Mouse (Mus musculus): Measurements from ENCODE around the gene Stard3. TPM values are rescaled to one million over a fixed set of nuclear protein-coding genes. Genes with fewer than 3 reads are reported as not detected.

The Stard3 gene
- polyA plus RNA-seq, 1 experiment from 2014 or later = 37.2 TPM

- Histone ChIP-seq H3K27ac (replicated peaks) (no peak overlapping the region), H3K36me3 (no peaks in the 10 kb centered on the region), H3K27me3 (replicated peaks) (peaks cover 100% of the 10 kb centered on the region), H3K4me3 (no peak overlapping the region), H3K4me2 (no peak overlapping the region), H3K9me3 (no peaks in the 10 kb centered on the region), H3K9ac (no peak overlapping the region), H3K4me1 (peaks cover 4% of the 10 kb centered on the region)
- ATAC-seq (ENCODE audit: extremely low read depth, insufficient number of reproducible peaks, low FRiP score, low TSS enrichment) = no peak
- 15% methylated on average over 1 of the region's 1 CpGs for whole genome bisulfite sequencing
Measured at GRCm38 (mm10) chr11:98322159-98322558, 36.0 kb upstream of the Stard3 start.

- peaks cover 100% of the 10 kb centered on the region for H3K27me3 ChIP-seq (replicated peaks)
- H3K27ac ChIP-seq (replicated peaks) = no peak overlapping the region
- no peaks in the 10 kb centered on the region for H3K9me3 ChIP-seq
- H3K4me1 ChIP-seq = peaks cover 16% of the 10 kb centered on the region
- no peak overlapping the region for H3K9ac ChIP-seq
- no peak overlapping the region for H3K4me3 ChIP-seq
- no peak for ATAC-seq (ENCODE audit: extremely low read depth, insufficient number of reproducible peaks, low FRiP score, low TSS enrichment)
- WGBS = 4% methylated on average over 10 of the region's 10 CpGs
- no peaks in the 10 kb centered on the region for H3K36me3 ChIP-seq
- no peak overlapping the region for H3K4me2 ChIP-seq
Measured at GRCm38 (mm10) chr11:98323136-98323866, 34.9 kb upstream of the Stard3 start.

GRCm38 (mm10) chr11:98323933-98324332 lies 34.2 kb upstream of the Stard3 start:
- Histone ChIP-seq H3K27me3 (replicated peaks) (peaks cover 100% of the 10 kb centered on the region), H3K27ac (replicated peaks) (no peak overlapping the region), H3K9ac (no peak overlapping the region), H3K4me2 (no peak overlapping the region), H3K36me3 (no peaks in the 10 kb centered on the region), H3K9me3 (no peaks in the 10 kb centered on the region), H3K4me3 (no peak overlapping the region), H3K4me1 (peaks cover 21% of the 10 kb centered on the region)
- ATAC-seq (ENCODE audit: extremely low read depth, insufficient number of reproducible peaks, low FRiP score, low TSS enrichment) = no peak
- WGBS = 2% methylated on average over 9 of the region's 9 CpGs

- Histone ChIP-seq H3K27ac (replicated peaks) (no peak overlapping the region), H3K9me3 (no peaks in the 10 kb centered on the region), H3K4me1 (peaks cover 21% of the 10 kb centered on the region), H3K27me3 (replicated peaks) (peaks cover 100% of the 10 kb centered on the region), H3K36me3 (no peaks in the 10 kb centered on the region), H3K4me3 (no peak overlapping the region), H3K4me2 (no peak overlapping the region), H3K9ac (no peak overlapping the region)
- ATAC-seq (ENCODE audit: extremely low read depth, insufficient number of reproducible peaks, low FRiP score, low TSS enrichment) = no peak
- 10% methylated on average over 14 of the region's 14 CpGs for WGBS
Measured at GRCm38 (mm10) chr11:98325191-98325820, 32.9 kb upstream of the Stard3 start.

GRCm38 (mm10) chr11:98325821-98326218 lies 32.3 kb upstream of the Stard3 start:
- Histone ChIP-seq H3K9me3 (no peaks in the 10 kb centered on the region), H3K27ac (replicated peaks) (no peak overlapping the region), H3K4me2 (no peak overlapping the region), H3K36me3 (no peaks in the 10 kb centered on the region), H3K4me1 (peaks cover 21% of the 10 kb centered on the region), H3K4me3 (no peak overlapping the region), H3K9ac (no peak overlapping the region), H3K27me3 (replicated peaks) (peaks cover 100% of the 10 kb centered on the region)
- WGBS = 2% methylated on average over 22 of the region's 22 CpGs
- no peak for ATAC-seq (ENCODE audit: extremely low read depth, insufficient number of reproducible peaks, low FRiP score, low TSS enrichment)

GRCm38 (mm10) chr11:98326741-98327135 lies 31.4 kb upstream of the Stard3 start:
- under 1% methylated on average over 19 of the region's 19 CpGs for WGBS
- Histone ChIP-seq H3K27me3 (replicated peaks) (peaks cover 100% of the 10 kb centered on the region), H3K4me1 (peaks cover 21% of the 10 kb centered on the region), H3K4me3 (peak overlapping the region; percentile 44), H3K36me3 (no peaks in the 10 kb centered on the region), H3K9me3 (no peaks in the 10 kb centered on the region), H3K27ac (replicated peaks) (no peak overlapping the region), H3K9ac (no peak overlapping the region), H3K4me2 (peak overlapping the region; percentile 64)
- no peak for ATAC-seq (ENCODE audit: extremely low read depth, insufficient number of reproducible peaks, low FRiP score, low TSS enrichment)

- under 1% methylated on average over 97 of the region's 97 CpGs for whole genome bisulfite sequencing
- no peak overlapping the region for H3K27ac ChIP-seq (replicated peaks)
- no peak overlapping the region for H3K9ac ChIP-seq
- no peaks in the 10 kb centered on the region for H3K36me3 ChIP-seq
- peak overlapping the region; percentile 64 for H3K4me2 ChIP-seq
- H3K27me3 ChIP-seq (replicated peaks) = peaks cover 100% of the 10 kb centered on the region
- peak overlapping the region; percentile 44 for H3K4me3 ChIP-seq
- peaks cover 21% of the 10 kb centered on the region for H3K4me1 ChIP-seq
- ATAC-seq (ENCODE audit: extremely low read depth, insufficient number of reproducible peaks, low FRiP score, low TSS enrichment) = no peak
- no peaks in the 10 kb centered on the region; the same call in 1 of the 2 replicates for H3K9me3 ChIP-seq
Measured at GRCm38 (mm10) chr11:98327136-98328030, 30.8 kb upstream of the Stard3 start.

- Histone ChIP-seq H3K4me3 (peak overlapping the region; percentile 44), H3K9me3 (no peaks in the 10 kb centered on the region; the same call in 1 of the 2 replicates), H3K27me3 (replicated peaks) (peaks cover 100% of the 10 kb centered on the region), H3K9ac (peak overlapping the region; percentile 47; the same call in 1 of the 2 replicates), H3K27ac (replicated peaks) (no peak overlapping the region), H3K36me3 (no peaks in the 10 kb centered on the region), H3K4me1 (peaks cover 21% of the 10 kb centered on the region), H3K4me2 (peak overlapping the region; percentile 64)
- ATAC-seq (ENCODE audit: extremely low read depth, insufficient number of reproducible peaks, low FRiP score, low TSS enrichment) = no peak
- 0% methylated on average over 22 of the region's 35 CpGs for WGBS
Measured at GRCm38 (mm10) chr11:98328031-98328370, 30.2 kb upstream of the Stard3 start.

- H3K27ac ChIP-seq (replicated peaks) = no peak overlapping the region
- WGBS = under 1% methylated on average over 47 of the region's 56 CpGs
- peaks cover 21% of the 10 kb centered on the region for H3K4me1 ChIP-seq
- no peaks in the 10 kb centered on the region; the same call in 1 of the 2 replicates for H3K9me3 ChIP-seq
- peak overlapping the region; percentile 64 for H3K4me2 ChIP-seq
- no peak for ATAC-seq (ENCODE audit: extremely low read depth, insufficient number of reproducible peaks, low FRiP score, low TSS enrichment)
- H3K4me3 ChIP-seq = peak overlapping the region; percentile 44
- peak overlapping the region; percentile 47; the same call in 1 of the 2 replicates for H3K9ac ChIP-seq
- H3K36me3 ChIP-seq = no peaks in the 10 kb centered on the region
- H3K27me3 ChIP-seq (replicated peaks) = peaks cover 100% of the 10 kb centered on the region
Measured at GRCm38 (mm10) chr11:98328371-98329069, 29.6 kb upstream of the Stard3 start.

GRCm38 (mm10) chr11:98329081-98329959 lies 28.8 kb upstream of the Stard3 start, which contains the start of gene Neurod2:
Gene Neurod2 (minus strand): TSS chr11:98329648.
- peak within 1 kb of the TSS; percentile 64 for H3K4me2 ChIP-seq
- peaks cover 21% of the 10 kb centered on the region for H3K4me1 ChIP-seq
- no peaks in the 10 kb centered on the region; the same call in 1 of the 2 replicates for H3K9me3 ChIP-seq
- H3K27ac ChIP-seq (replicated peaks) = no peak within 1 kb of the TSS
- no peaks in the 10 kb centered on the region for H3K36me3 ChIP-seq
- 3% methylated on average over 38 of the region's 38 CpGs for WGBS
- peak within 1 kb of the TSS; percentile 44 for H3K4me3 ChIP-seq
- H3K27me3 ChIP-seq (replicated peaks) = peaks cover 100% of the 10 kb centered on the region
- ATAC-seq (ENCODE audit: extremely low read depth, insufficient number of reproducible peaks, low FRiP score, low TSS enrichment) = no peak
- 0 out of 2 replicates have a peak within 1 kb of the TSS, but pooled peaks have one; percentile 47 for H3K9ac ChIP-seq
